Mouse (Mus musculus): Measurements from ENCODE around the gene Plekhg1. TPM values are rescaled to one million over a fixed set of nuclear protein-coding genes. Genes with fewer than 3 reads are reported as not detected.

The Plekhg1 gene
- polyA plus RNA-seq, 1 experiment from 2014 or later = 6.0 TPM

DNA sequence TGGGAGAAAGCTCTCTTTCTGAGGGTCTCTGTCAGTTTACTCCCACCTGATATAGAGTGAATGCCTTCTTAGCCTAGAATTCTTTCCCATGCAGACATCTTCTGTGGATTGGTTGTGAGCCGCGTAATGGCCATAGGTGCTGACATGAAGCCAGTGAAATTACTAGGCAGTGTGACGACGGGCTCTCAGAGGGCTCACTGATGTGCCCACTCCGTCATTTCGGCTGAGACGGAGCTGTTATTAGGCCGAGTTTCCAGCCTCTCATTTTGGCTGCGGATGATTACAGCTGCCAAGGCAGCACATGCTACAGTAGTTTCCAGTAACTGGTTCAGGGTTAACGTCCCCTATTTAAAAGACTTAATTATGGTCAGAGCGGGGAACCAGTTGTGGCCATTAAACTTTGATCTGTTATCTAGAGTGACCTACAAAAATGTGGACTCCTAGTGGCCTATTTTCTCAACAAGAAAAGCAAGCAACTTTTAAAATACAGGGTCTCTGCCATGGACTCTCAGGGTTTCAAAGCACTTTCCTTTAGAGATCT, 160.3 kb downstream of the Plekhg1 start:
- Histone ChIP-seq H3K4me2 (replicated peaks; ENCODE audit: low read depth, low read length) (no peak overlapping the region), H3K9me3 (ENCODE audit: low read length) (no peaks in the 10 kb centered on the region), H3K27me3 (replicated peaks; ENCODE audit: insufficient read depth, low read length) (no peaks in the 10 kb centered on the region), H3K4me1 (ENCODE audit: insufficient read depth, low read depth, low read length) (no peaks in the 10 kb centered on the region), H3K27ac (ENCODE audit: low read length) (no peak overlapping the region), H3K4me3 (ENCODE audit: low read depth, low read length) (no peak overlapping the region), H3K36me3 (ENCODE audit: insufficient read depth, low read length) (no peaks in the 10 kb centered on the region), H3K9ac (replicated peaks; ENCODE audit: low read depth) (no peak overlapping the region)
- DNase-seq (ENCODE audit: low spot score) (no peak), ATAC-seq (no peak)
- WGBS = 79% methylated on average over 11 of the region's 11 CpGs
- TF ChIP-seq CTCF (IDR thresholded peaks at IDR 0.05) (no peak), EP300 (IDR thresholded peaks at IDR 0.05) (no peak)

DNA sequence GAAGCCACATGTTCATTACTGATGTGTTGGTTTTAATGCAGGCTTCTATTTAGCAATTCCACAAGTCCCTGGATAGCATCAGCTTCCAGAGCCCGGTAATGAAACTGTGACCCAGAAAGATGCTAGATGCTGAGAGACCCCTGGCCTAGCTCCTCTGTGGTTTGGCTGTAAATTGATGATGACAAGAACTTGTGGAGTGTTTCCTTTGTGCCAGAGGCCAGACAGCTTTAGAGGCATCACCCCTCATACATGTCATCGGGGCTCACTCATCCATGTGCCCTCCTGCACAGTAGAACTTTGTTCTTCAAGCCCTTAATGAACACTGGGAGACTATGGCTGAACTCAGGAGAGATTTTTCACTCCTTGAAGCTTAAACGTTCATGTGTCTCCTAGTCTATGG, 165.6 kb downstream of the Plekhg1 start:
- Histone ChIP-seq H3K9me3 (ENCODE audit: low read length) (no peaks in the 10 kb centered on the region), H3K9ac (replicated peaks; ENCODE audit: low read depth) (no peak overlapping the region), H3K36me3 (ENCODE audit: insufficient read depth, low read length) (no peaks in the 10 kb centered on the region), H3K27me3 (replicated peaks; ENCODE audit: insufficient read depth, low read length) (no peaks in the 10 kb centered on the region), H3K4me2 (replicated peaks; ENCODE audit: low read depth, low read length) (no peak overlapping the region), H3K4me3 (ENCODE audit: low read depth, low read length) (no peak overlapping the region), H3K4me1 (ENCODE audit: insufficient read depth, low read depth, low read length) (no peaks in the 10 kb centered on the region), H3K27ac (ENCODE audit: low read length) (no peak overlapping the region)
- no peak for DNase-seq (ENCODE audit: low spot score)
- no peak for ATAC-seq
- no peak for TF ChIP-seq EP300 (IDR thresholded peaks at IDR 0.05)
- no peak for TF ChIP-seq CTCF (IDR thresholded peaks at IDR 0.05)
- WGBS = 88% methylated on average over 3 of the region's 3 CpGs

DNA sequence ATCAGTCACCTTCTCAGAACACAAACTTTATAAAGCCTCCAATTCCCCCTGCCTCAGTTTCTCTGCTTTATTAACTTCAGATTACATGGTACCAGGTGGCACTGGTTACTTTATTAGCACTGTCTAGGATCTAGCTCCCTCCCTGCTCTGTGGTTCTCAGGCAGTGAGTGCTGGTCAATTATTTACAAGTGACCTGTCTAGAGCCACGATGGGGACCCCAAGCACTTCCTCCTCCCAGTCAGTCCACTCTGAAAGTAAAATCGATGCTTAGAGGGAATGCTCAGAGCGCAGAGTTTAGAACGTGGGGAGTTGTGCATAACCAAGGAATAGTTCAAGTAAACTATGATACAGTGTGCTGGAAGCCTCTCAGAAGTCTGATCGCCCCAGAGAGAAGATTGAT, 173.9 kb downstream of the Plekhg1 start:
- 64% methylated on average over 5 of the region's 5 CpGs for WGBS
- no peaks in the 10 kb centered on the region for H3K27me3 ChIP-seq (replicated peaks; ENCODE audit: insufficient read depth, low read length)
- no peaks in the 10 kb centered on the region for H3K36me3 ChIP-seq (ENCODE audit: insufficient read depth, low read length)
- no peak overlapping the region for H3K4me3 ChIP-seq (ENCODE audit: low read depth, low read length)
- no peaks in the 10 kb centered on the region for H3K4me1 ChIP-seq (ENCODE audit: insufficient read depth, low read depth, low read length)
- DNase-seq (ENCODE audit: low spot score) (no peak), ATAC-seq (no peak)
- TF ChIP-seq CTCF (IDR thresholded peaks at IDR 0.05) (no peak), EP300 (IDR thresholded peaks at IDR 0.05) (no peak)
- H3K9me3 ChIP-seq (ENCODE audit: low read length) = no peaks in the 10 kb centered on the region
- no peak overlapping the region for H3K27ac ChIP-seq (ENCODE audit: low read length)
- no peak overlapping the region for H3K9ac ChIP-seq (replicated peaks; ENCODE audit: low read depth)
- no peak overlapping the region for H3K4me2 ChIP-seq (replicated peaks; ENCODE audit: low read depth, low read length)

DNA sequence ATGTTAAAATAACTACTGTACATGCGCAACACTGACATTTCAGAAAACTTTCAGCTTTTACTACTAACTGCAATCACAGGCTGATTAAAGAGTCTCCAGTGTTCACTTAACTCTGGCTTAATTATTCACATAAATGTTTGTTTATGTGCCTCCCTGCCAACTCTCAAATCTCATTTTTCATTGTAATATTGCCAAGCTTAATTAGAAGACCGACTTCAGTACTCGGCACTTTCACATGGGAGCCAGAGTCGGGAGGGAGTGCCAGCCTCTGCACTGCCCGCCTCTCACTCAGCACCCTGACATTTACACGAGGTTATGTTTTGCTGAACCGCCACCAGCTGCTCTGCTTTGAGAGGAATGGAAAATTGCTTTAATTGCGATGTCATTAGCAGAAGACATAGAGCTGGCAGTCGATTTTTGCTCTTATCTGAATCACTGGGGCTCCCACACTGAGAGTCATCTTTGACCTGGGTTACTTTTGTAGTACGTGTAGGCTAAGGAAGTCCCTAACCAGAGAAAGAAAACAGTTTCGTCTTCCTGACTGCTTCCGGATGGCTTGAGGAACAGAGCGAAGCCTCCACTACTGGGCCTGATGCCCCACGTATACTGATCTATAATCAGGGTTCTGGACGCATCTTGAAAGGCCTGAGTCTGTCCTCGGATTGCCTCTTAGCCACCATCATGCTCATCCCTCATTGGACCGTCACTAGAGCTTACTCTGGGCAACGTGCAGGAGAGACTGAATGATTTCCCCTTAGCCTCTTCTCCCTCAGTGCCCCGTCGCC, 180.4 kb downstream of the Plekhg1 start:
- no peaks in the 10 kb centered on the region for H3K27me3 ChIP-seq (replicated peaks; ENCODE audit: insufficient read depth, low read length)
- ATAC-seq = no peak
- WGBS = 72% methylated on average over 20 of the region's 20 CpGs
- DNase-seq (ENCODE audit: low spot score) = no peak
- no peak for TF ChIP-seq EP300 (IDR thresholded peaks at IDR 0.05)
- TF ChIP-seq CTCF (IDR thresholded peaks at IDR 0.05) = no peak
- H3K4me3 ChIP-seq (ENCODE audit: low read depth, low read length) = no peak overlapping the region
- H3K36me3 ChIP-seq (ENCODE audit: insufficient read depth, low read length) = no peaks in the 10 kb centered on the region
- no peak overlapping the region for H3K9ac ChIP-seq (replicated peaks; ENCODE audit: low read depth)
- no peak overlapping the region for H3K27ac ChIP-seq (ENCODE audit: low read length)
- H3K4me1 ChIP-seq (ENCODE audit: insufficient read depth, low read depth, low read length) = no peaks in the 10 kb centered on the region
- no peaks in the 10 kb centered on the region for H3K9me3 ChIP-seq (ENCODE audit: low read length)
- no peak overlapping the region for H3K4me2 ChIP-seq (replicated peaks; ENCODE audit: low read depth, low read length)

DNA sequence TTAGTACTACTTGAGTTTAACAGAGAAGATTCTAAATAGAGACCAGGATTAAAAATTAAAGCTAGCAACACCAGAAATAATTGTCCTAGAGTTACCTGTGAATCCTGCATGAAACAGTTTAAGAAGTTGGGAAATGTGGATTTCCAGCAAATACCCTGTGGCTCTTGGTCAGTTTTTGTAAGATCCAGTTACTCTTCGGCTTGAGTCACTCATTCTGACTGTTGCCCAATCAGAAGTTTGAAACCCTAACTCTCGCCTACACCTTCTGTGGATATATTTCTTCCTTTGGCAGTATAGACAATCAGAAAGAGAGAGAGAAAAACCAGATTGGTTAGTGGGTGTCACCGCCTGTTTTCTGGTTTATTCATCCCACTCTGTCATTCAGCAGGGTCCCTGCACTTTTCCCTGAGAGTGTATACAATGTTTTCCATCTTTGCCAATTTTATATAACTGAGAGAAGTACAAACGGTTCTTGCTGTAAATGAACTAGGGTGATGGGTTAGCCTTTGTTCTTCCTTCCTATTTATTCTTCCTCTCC, 187.9 kb downstream of the Plekhg1 start:
- 69% methylated on average over 4 of the region's 4 CpGs for WGBS
- Histone ChIP-seq H3K4me1 (ENCODE audit: insufficient read depth, low read depth, low read length) (no peaks in the 10 kb centered on the region), H3K4me2 (replicated peaks; ENCODE audit: low read depth, low read length) (no peak overlapping the region), H3K9ac (replicated peaks; ENCODE audit: low read depth) (no peak overlapping the region), H3K27ac (ENCODE audit: low read length) (no peak overlapping the region), H3K4me3 (ENCODE audit: low read depth, low read length) (no peak overlapping the region), H3K27me3 (replicated peaks; ENCODE audit: insufficient read depth, low read length) (no peaks in the 10 kb centered on the region), H3K36me3 (ENCODE audit: insufficient read depth, low read length) (no peaks in the 10 kb centered on the region), H3K9me3 (ENCODE audit: low read length) (no peaks in the 10 kb centered on the region)
- DNase-seq (ENCODE audit: low spot score) (no peak), ATAC-seq (no peak)
- TF ChIP-seq CTCF (IDR thresholded peaks at IDR 0.05) (no peak), EP300 (IDR thresholded peaks at IDR 0.05) (no peak)

DNA sequence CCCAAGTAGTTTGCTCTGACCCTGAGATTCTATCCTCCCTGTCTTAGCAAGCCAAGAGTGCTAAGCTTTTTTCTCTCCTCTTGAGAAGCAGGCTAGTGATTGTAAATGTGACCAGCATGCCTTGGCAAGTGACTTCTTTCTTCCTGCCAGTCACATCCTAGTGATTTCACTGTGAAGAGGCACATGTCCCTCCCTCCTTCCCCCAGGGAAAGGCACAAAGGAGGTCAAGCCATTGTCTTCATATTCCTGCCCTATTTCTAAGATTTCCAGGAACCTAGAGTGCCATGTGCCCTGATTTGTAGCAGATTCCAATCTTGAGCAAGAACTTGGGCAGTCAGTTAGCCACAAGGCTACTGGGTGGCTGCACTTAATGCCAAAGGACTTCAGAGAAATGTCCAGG, 191.7 kb downstream of the Plekhg1 start:
- Histone ChIP-seq H3K9me3 (ENCODE audit: low read length) (no peaks in the 10 kb centered on the region), H3K4me1 (ENCODE audit: insufficient read depth, low read depth, low read length) (no peaks in the 10 kb centered on the region), H3K4me2 (replicated peaks; ENCODE audit: low read depth, low read length) (no peak overlapping the region), H3K9ac (replicated peaks; ENCODE audit: low read depth) (no peak overlapping the region), H3K4me3 (ENCODE audit: low read depth, low read length) (no peak overlapping the region), H3K27ac (ENCODE audit: low read length) (no peak overlapping the region), H3K36me3 (ENCODE audit: insufficient read depth, low read length) (no peaks in the 10 kb centered on the region), H3K27me3 (replicated peaks; ENCODE audit: insufficient read depth, low read length) (no peaks in the 10 kb centered on the region)
- TF ChIP-seq EP300 (IDR thresholded peaks at IDR 0.05) (no peak), CTCF (IDR thresholded peaks at IDR 0.05) (no peak)
- ATAC-seq (no peak), DNase-seq (ENCODE audit: low spot score) (no peak)

Measured in lung, postnatal 0 days (tissue).